Mouse (Mus musculus) urinary bladder, adult 2 months (tissue): ENCODE data around the gene Duox2. TPM values are rescaled to one million over a fixed set of nuclear protein-coding genes. Genes with fewer than 3 reads are reported as not detected.
A peak's percentile ranks its signal among the peaks of the same experiment; 100 is the strongest.

Experiments
- DNase-seq: peaks from one replicate; pipeline ENCODE4 v3.0.0; 2022; ENCODE audit warnings: low spot score
- polyA plus RNA-seq: library from polyadenylated mRNA; depleted of rRNA; stranded (reverse); fragments of >200 nt; gene quantifications from 2 replicates; pipeline ENCODE4 v1.2.3, GENCODE M21; 2012

The Duox2 gene
- polyA plus RNA-seq, 1 experiment = 0.54 TPM

GRCm38 (mm10) chr2:122301921-122302573 is 3.8 kb upstream of the Duox2 start:
- DNase-seq = no peak

DNA sequence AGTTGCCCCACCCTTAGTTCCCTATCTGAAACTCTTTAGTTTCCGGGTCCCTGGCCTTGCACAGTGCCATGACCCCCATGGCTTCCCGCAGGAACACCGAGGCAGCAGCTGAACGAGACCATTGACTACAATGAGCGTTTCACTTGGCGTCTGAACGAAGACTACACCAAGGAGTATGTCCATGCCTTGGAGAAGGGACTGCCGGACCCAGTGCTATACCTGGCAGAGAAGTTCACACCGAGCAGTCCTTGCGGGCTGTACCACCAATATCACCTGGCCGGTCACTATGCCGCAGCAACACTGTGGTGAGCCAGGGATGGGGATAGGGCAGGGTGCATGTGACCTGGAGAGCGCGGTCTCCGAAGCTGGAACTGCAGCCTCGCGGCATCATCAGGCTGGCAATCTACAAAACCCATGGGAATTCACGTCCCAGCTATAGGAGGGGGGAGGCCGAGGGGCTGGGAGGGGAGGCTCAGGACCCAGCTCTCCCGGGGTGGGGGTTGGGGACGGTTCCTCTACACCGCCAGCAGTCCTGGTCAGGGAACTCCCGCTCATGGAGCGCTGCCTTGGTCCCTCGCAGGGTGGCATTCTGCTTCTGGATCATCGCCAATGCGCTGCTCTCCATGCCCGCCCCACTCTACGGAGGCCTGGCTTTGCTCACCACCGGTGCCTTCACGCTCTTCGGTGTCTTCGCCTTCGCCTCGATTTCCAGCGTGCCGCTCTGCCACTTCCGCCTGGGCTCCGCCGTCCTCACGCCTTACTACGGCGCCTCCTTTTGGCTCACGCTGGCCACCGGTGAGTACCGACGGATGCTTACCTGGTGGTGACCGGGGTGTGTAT is 3.1 kb upstream of the Duox2 start:
- DNase-seq = peak; percentile 43

- no peak for DNase-seq
These were observed 2.4 kb upstream of the Duox2 start for GRCm38 (mm10) chr2:122300656-122301020.

DNA sequence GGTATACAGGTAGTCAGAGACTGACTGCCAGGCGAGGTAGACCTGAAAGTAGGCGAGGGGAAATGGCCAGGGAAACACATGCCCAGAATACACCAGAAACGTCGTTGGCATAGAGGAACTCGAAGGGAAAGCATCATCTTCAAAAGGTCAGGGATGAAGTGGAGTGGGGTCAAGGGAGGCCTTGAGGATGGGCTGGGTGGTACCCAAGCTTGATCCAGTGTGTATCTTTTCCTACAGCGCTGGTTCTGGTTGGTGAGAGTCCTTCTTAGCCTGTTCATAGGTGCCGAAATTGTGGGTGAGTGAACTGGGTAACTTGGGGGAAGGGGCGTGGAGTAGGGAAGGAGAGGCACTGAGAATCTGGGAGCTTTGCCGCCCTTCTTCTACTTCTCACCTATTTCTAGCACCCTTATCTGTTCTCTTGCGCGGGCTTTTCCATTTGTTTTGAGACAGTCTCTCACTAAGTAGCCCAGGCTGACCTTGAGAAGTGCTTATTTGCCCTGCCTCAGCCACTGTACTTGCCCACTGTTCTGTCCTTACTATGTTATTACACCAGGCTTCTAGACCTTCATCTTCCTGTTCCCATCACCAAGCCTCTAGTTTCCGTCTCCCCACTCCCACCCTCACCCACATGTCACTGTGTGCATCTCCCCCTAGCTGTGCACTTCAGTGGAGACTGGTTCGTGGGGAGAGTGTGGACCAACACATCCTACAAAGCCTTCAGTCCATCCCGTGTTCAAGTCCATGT is 1.8 kb upstream of the Duox2 start:
- no peak for DNase-seq

DNA sequence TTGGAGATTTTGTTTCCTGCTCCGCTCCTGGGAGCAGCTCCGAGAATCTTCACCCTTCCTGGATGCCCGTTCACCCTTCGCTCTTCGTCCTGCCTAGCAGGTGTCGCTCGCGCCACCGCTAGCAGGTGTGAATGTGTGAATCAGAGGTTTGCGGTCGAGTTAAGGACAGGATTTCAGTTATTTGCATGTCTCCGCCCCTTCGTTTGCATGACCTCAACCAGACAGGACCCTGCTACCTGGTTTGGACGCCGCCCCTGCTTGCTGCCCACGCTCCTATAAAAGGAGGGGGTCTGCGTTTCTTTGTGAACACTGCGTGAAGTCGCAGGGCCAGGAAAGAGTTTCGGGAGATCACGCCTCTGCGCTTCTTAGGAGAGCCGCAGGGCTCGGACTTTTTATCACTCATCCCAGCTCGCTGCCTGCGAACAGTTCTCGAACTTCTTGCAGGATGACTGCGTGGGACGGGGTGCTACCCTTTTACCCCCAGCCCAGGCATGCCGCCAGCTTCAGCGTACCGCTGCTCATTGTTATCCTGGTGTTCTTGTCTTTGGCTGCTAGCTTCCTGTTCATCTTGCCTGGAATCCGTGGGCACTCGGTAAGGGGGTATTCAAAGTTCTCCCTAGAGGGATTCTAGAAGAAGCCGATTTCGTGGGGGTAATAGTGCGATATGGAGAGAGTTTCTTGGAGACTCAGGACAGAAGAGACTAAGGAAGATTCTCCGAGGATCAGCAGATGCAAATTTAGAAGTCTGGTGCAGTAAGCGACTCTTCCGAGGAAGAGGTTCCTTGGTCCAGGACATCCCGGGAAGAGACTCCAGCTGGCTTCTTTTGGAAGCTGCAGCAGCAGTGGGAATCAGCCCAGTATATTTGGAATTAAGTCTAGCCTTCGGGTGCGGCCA is 594 bp upstream of the Duox2 start, which contains the start of gene Duoxa2:
Duoxa2 (plus strand) TSS at position 305 of the 895 bp plus-strand sequence.
- DNase-seq = no peak

DNA sequence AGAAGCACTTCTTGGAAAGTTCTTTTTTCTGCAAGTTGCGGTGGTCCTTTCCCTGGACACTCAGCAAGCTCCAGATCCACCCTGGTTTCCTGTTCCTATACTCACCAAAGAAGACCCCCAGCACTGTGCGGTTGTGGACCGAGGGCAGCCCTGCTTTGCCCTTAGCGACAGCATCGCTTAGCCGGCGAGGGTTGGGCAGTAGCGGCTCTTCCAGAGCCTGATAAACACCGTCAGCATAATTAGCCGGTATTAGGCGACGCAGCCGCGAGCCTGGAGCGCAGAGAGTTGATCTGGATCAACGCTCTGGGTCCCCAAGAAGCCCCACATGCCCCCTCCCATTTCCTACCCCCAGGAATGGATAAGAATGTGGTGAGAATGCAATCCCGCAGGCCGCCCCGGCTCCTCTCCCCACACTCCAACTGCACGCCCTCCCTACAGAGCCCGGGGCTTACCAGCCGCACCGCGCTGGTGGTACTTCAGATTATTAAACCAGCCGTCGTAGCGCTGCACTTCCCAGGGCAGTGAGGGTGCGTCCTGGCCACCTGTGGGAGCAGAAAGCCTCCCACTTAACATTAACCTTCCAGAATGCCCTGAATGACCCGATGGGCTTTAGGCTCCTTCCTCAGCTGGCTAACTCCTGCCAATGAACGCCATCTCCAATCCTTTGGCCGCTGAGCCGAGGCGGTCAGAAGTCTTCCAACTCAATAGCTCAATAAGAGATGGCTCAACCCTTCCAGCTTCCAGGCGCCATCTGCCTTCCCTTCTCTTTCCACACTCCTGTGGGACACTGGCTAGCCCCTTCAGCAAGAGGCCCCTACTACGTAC is 766 bp downstream of the Duox2 start:
- DNase-seq = no peak

- no peak for DNase-seq
These were observed 3.3 kb downstream of the Duox2 start for GRCm38 (mm10) chr2:122294916-122295315.

- DNase-seq = no peak
These were observed 12.1 kb downstream of the Duox2 start for GRCm38 (mm10) chr2:122286137-122286536.

- no peak for DNase-seq
These were observed 14.2 kb downstream of the Duox2 start for GRCm38 (mm10) chr2:122284091-122284490.

- no peak for DNase-seq
These were observed 19.5 kb downstream of the Duox2 start for GRCm38 (mm10) chr2:122278769-122279168.

DNA sequence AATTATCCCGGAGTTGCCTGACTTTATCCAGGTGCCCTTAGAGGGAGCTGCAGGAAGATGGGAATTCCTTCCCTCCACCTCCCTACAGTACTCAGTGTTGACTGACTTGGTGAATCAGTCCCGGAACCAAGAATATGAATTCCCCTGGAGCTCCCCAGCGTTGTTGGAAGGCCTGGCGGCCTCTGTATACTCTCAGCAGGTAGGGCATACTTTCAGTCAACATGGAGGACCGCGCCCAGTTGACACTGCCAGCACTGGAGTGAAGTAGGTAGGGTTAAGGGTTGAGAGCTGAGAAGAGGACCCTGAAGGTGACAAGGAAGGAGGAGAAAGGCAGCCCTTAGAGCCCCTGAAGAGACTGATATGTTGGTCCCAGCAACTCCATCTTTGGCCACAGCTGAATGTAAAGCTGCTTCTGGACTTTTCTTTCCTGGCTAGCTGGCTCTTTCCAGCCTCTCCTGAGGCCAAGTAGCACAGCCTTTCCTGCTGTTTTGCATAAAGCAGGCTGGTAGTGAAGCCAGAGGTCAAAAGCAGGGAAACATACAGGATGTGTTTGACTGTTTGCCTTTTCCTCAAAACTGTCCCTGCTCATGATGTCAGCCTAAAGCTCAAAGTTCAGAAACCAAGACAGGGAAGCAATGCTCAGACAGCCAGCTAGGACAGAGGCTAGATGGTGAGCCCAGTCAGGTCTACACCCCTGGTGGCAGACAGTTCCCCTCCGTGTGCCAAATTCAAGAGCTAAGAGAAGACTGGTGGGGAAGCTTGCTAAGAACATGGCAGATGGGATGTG is 31.6 kb downstream of the Duox2 start:
- no peak for DNase-seq

DNA sequence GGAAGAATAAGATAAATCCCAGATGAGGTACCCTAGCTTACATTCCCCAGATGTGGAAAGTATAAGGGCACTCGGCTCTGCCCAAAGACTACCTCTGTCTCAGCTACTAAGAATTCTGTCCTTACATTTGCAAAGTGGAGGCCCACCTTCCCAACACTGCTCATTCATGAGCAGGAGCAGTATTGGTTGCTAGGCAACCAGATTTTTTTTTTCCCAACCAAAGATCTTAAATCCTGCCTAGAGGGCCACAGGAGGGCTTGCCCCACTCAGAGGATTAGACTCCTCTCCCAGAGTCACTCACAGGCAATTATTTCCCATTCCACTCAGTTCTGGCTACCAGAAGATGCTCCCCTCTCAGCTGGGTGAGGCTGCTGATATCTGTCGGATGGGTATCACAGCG is 33.6 kb downstream of the Duox2 start:
- DNase-seq = no peak

DNA sequence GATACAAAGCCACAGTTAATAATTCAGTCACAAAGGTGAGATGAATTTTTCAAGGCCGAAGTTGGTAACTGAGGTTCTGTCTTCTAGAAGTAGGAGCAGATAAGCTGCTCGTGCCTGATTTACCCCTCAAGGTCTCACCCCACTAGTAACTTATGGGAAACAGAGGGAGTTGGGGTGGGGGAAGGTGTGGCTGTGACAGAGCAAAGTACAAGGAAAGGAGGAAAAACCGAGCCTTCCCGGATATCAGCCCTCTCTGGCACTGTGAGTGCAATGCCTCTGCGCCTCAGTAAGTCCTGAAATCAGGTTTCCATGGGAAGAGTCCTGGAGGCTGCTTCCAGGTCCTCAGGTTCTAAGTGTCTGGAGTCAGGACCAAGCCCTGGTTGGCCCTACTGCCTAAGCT is 37.5 kb downstream of the Duox2 start:
- DNase-seq = no peak

DNA sequence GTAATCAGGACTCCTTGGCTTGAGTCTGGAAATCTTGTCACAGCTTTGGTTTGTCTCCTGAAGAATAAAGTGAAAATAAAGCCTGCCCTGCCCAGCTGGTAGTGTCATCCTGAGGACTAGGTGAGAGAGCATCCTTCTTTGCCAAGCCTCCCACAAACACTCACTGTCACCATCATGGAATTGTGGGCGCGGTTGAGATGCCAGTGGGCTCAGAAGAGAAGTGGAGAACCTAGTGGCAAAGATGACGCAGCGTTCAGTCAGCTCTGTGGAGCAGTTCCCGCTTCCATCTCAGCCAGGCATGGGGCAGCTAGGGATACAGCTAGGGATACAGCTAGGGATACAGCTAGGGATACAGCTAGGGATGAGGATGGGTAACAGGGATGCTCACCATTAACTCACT is 42.3 kb downstream of the Duox2 start:
- DNase-seq = no peak

GRCm38 (mm10) chr2:122247786-122248185 is 50.5 kb downstream of the Duox2 start:
- DNase-seq = no peak

DNA sequence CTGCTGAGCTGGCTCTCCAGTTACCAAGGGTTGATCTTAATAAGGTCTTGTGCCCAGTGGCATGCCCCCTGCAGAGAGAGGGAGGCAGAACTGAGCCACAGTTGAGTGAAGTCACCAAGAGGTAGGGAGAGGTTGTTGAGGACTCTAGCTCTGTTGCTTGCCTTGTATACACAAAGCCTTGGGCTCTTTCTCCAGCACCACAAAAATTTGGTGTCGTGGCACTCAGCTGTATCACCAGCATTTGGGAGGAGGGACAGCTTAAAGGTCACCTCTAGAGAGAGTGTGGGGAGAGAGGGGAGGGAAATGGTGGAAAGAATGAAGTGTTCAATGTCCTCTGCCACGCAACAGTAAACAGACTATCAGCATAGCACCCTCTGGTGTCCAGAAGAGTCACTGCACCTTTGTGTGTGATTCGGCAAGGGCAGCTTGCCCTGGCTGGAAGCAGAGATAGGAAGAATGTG is 54.5 kb downstream of the Duox2 start:
- peak; percentile 35 for DNase-seq

- no peak for DNase-seq
These were observed 56.3 kb downstream of the Duox2 start for GRCm38 (mm10) chr2:122241935-122242334.

DNA sequence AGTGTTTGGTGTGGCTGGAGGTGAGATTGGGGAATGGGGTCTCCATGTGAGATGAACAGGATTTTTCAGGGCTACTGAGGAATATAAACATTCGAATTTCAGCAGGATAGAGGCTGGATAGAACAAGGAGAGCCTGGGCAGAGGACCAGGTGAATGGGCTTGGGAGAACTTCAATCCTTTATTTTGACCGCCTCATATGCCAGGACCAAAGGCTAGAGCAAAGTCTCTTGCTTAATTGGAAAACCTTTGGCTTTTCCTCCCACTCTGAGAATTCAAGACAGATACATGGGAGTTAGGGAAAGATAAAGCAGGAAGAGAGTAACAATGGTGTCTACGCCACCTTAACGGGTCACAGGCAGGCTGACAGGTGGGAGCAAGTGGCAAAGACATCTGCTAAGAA is 57.0 kb downstream of the Duox2 start:
- DNase-seq = no peak

DNA sequence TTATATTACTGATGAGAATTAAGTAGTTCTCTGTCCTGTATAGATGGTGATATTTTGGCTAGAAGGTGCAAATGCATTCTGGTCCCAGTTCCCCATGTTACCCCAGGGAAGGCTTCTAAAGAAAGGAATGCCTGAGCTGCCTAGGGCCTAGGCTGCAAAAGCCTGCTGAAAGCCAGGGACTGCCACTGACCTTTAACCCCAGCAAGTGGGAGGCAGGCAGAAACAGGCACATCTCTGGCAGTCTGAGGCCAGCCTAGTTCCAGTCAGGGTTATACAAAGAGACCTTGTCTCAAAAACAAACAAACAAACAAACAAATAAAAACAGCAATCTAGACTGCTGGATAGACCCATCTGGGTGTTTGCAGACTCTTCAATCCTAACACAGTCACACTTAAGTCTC is 57.5 kb downstream of the Duox2 start:
- DNase-seq = no peak
